Mouse (Mus musculus) brain, embryonic 14.5 days (tissue): ENCODE measurements at regions not wholly inside any gene's neighbourhood (a gene's known extent, or its start where the extent isn't known, plus 50 kb on each side); places are given as distances from the start of the nearest gene placed in this dataset.

Experiments
- CTCF ChIP-seq: fragments of 200-500 bp; IDR thresholded peaks from 2 replicates; pipeline ENCODE4 v1.5.1; 2012; ENCODE audit warnings: inconsistent platforms, mild to moderate bottlenecking, moderate library complexity, borderline replicate concordance; ENCODE audit not compliant: insufficient read depth, insufficient read length; ENCODE audit errors: extremely low read depth
- POLR2A ChIP-seq: fragments of 200-500 bp; IDR thresholded peaks from 2 replicates; pipeline ENCODE4 v1.6.1; 2012; ENCODE audit warnings: mild to moderate bottlenecking, inconsistent platforms, borderline replicate concordance; ENCODE audit not compliant: poor library complexity, insufficient read depth, insufficient read length, severe bottlenecking; ENCODE audit errors: extremely low read depth

DNA sequence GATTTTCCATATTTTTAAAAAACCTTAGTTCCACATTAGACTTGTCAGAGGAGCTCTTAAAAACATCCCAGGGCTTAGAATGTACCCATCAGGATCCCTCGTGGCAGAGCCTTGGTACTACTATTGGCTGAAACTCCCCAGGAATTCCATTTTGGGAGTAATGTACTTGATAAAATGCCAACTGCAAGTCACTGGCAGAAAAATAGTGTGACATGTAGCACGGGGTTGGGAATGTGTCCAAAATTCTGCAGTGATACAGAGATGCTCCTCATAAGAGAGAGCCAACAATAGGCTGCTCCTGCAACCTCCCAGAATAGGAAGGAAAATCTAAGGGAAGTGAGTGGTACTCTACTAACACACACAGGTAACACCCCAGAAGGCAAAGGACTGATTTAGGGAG lies 309.4 kb downstream of the Plk2 start:
- TF ChIP-seq CTCF (no peak), POLR2A (no peak)
